In the genomic region with DNA sequence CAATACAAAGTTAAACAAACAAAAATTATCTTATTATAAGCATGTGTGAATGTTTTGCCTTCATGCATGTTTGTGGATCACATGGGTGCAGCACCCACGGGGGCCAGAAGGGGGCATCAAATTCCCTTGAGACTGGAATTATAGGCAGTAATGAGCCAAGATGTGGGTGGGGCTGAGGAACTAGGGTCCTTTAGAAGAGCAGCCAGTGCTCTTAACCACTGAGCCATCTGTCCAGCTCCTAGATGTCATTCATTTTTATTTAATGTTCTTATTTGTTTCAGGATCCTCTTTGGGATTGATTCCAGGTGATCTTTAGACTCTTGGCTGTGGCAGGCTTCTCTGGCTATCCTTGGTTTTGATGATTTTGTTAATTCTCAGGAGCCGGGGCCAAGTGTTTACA, we compare ENCODE assay signal across 12 mouse cellular contexts. TPM values are rescaled to one million over a fixed set of nuclear protein-coding genes. Genes with fewer than 3 reads are reported as not detected.
A peak's percentile ranks its signal among the peaks of the same experiment; 100 is the strongest.
DNase-seq lines count a peak whose midpoint lies in the region; ATAC-seq and TF ChIP-seq lines count a peak whose summit lies in the region.
"Had no signal": no experiment of that assay in that cellular context is flagged by ENCODE, and none has a peak within 500 bp of the region (broad histone marks: within the 10 kb centered on the region; RNA-seq: fewer than 3 reads in every experiment).

No protein-coding gene starts in this region.

- no peak for ATAC-seq in kidney, postnatal 0 days (replicated peaks; ENCODE audit: low FRiP score, low read depth)
- peak; percentile 85 for ATAC-seq in megakaryocyte progenitor cell, adult 5-6 weeks (replicated peaks; ENCODE audit: poor library complexity)
- ATAC-seq: midbrain, embryonic 16.5 days had no signal

- no peak overlapping the region for H3K4me3 ChIP-seq in kidney, postnatal 0 days (replicated peaks; ENCODE audit: low read depth, low read length)

- peak; percentile 18 for DNase-seq in retina, embryonic 14.5 days (ENCODE audit: low spot score)
- no peak for DNase-seq in retina, postnatal 1 day
- peak; percentile 17 for DNase-seq in NIH3T3 (ENCODE audit: low read depth)
- DNase-seq in kidney, postnatal 0 days (ENCODE audit: low spot score), result no peak
- no peak for DNase-seq in left cerebral cortex, postnatal 25 days (ENCODE audit: low spot score in 2 of 2)
- no peak for DNase-seq in urinary bladder, adult 18-20 months (ENCODE audit: low spot score in 2 of 2)
- no peak for DNase-seq in neural tube, embryonic 10.5 days (ENCODE audit: extremely low spot score, low spot score)
- DNase-seq: cerebellum, adult 9-10 months; gastrocnemius, postnatal 10 days; layer of hippocampus, adult 9-11 months had no signal

- H3K4me2 ChIP-seq in kidney, postnatal 0 days (ENCODE audit: low read length), result no peak overlapping the region

- H3K9me3 ChIP-seq in kidney, postnatal 0 days (replicated peaks; ENCODE audit: low read length), result no peaks in the 10 kb centered on the region

- H3K27ac ChIP-seq in kidney, postnatal 0 days, result no peak overlapping the region

- 42% methylated on average over 2 of the region's 2 CpGs for WGBS in kidney, postnatal 0 days

- no peaks in the 10 kb centered on the region for H3K4me1 ChIP-seq in kidney, postnatal 0 days (replicated peaks; ENCODE audit: insufficient read depth, low read length)

- peak; percentile 46; the same call in 1 of the 2 replicates for TF ChIP-seq CTCF in kidney, postnatal 0 days (IDR thresholded peaks at IDR 0.05; ENCODE audit: low read depth)

- H3K9ac ChIP-seq in kidney, postnatal 0 days (ENCODE audit: low read depth, low read length), result no peak overlapping the region

- intact Hi-C loops in left cerebral cortex, postnatal 25 days (cut with DNase I), result no loop called here

- H3K27me3 ChIP-seq in kidney, postnatal 0 days (ENCODE audit: insufficient read depth, low read length), result no peaks in the 10 kb centered on the region

- no peaks in the 10 kb centered on the region for H3K36me3 ChIP-seq in kidney, postnatal 0 days (ENCODE audit: insufficient read depth, low read length)

RNA-seq across cellular contexts. Expression of a gene that starts 0.4 kb away (rescaled TPM):
- polyA plus RNA-seq in kidney, postnatal 0 days (2015; fragmentation: Nextera tagmentation; extraction: Ambion mirVana), result 0.29 and 0.34 TPM in 2 replicates
- 0.39 TPM in 1 of 2 replicates, not detected in the other for total RNA-seq in megakaryocyte progenitor cell, adult 5-6 weeks (2015)
- total RNA-seq in megakaryocyte progenitor cell, adult 5-6 weeks (2017), result 0.20 TPM in 1 of 2 replicates, not detected in the other
- total RNA-seq in left cerebral cortex, postnatal 25 days (2021), result under 1 TPM in 1 of 2 experiments, not detected in 1; 0.14 TPM

RNA-seq across cellular contexts. Expression of a gene that starts 4.7 kb away (rescaled TPM):
- not detected in 2 replicates for polyA plus RNA-seq in kidney, postnatal 0 days (2015; fragmentation: Nextera tagmentation; extraction: Ambion mirVana)
- total RNA-seq in megakaryocyte progenitor cell, adult 5-6 weeks (2015), result not detected in 2 replicates
- not detected in 2 replicates for total RNA-seq in megakaryocyte progenitor cell, adult 5-6 weeks (2017)
- total RNA-seq in left cerebral cortex, postnatal 25 days (2021), result not detected
- polyA plus RNA-seq: midbrain, embryonic 16.5 days had no signal

RNA-seq across cellular contexts. Expression of a gene that starts 20.2 kb away (rescaled TPM):
- 23.1 and 26.4 TPM in 2 replicates for polyA plus RNA-seq in kidney, postnatal 0 days (2015; fragmentation: Nextera tagmentation; extraction: Ambion mirVana)
- 6.4 and 8.2 TPM in 2 replicates for total RNA-seq in megakaryocyte progenitor cell, adult 5-6 weeks (2015)
- total RNA-seq in megakaryocyte progenitor cell, adult 5-6 weeks (2017), result 4.5 and 4.8 TPM in 2 replicates
- 10 to 100 TPM; 12.9 to 13.5 TPM for total RNA-seq in left cerebral cortex, postnatal 25 days (2021)

RNA-seq across cellular contexts. Expression of a gene that starts 34.7 kb away (rescaled TPM):
- polyA plus RNA-seq in kidney, postnatal 0 days (2015; fragmentation: Nextera tagmentation; extraction: Ambion mirVana), result 23.9 and 25.2 TPM in 2 replicates
- total RNA-seq in megakaryocyte progenitor cell, adult 5-6 weeks (2015), result 58.6 and 71.3 TPM in 2 replicates
- 119 and 152 TPM in 2 replicates for total RNA-seq in megakaryocyte progenitor cell, adult 5-6 weeks (2017)
- 10 to 100 TPM; 35.8 to 37.8 TPM for total RNA-seq in left cerebral cortex, postnatal 25 days (2021)

Comparison
In these comparisons a context has a peak if more than half of its experiments do, and no peak if none do; other contexts are left out.
1. DNase-seq: peak in retina, embryonic 14.5 days (single experiment) and NIH3T3 (single experiment); none in retina, postnatal 1 day (single experiment), kidney, postnatal 0 days (single experiment), left cerebral cortex, postnatal 25 days (0 of 2), urinary bladder, adult 18-20 months (0 of 2) and neural tube, embryonic 10.5 days (single experiment).